ENCODE assay signal across 18 mouse cellular contexts in genomic region chr2:114601174-114601573, GRCm38 (mm10). TPM values are rescaled to one million over a fixed set of nuclear protein-coding genes. Genes with fewer than 3 reads are reported as not detected.
DNase-seq lines count a peak whose midpoint lies in the region; ATAC-seq lines count a peak whose summit lies in the region.
"Had no signal": no experiment of that assay in that cellular context is flagged by ENCODE, and none has a peak within 500 bp of the region (broad histone marks: within the 10 kb centered on the region; RNA-seq: fewer than 3 reads in every experiment).

No protein-coding gene starts in this region.

- peak; percentile 55 for DNase-seq in A20 (ENCODE audit: low read depth, low spot score)
- DNase-seq in B cell, adult 2 months: peak; percentile 4 to 20
- DNase-seq in kidney, postnatal 25 days: no peak
- no peak for DNase-seq in kidney, postnatal 4 days
- DNase-seq: adrenal gland, adult 2 months; adrenal gland, postnatal 10 days; adrenal gland, postnatal 25 days; cerebellum, adult 11 months; cerebellum, adult 18-20 months; cerebellum, adult 8-10 months; cerebellum, adult 9-11 months; cerebellum, postnatal 14 days; cerebellum, postnatal 36 days; embryo, embryonic 11 days had no signal

- peak; percentile 55; the same call in 1 of the 2 replicates for ATAC-seq in neutrophil, adult 5-6 weeks (ENCODE audit: extremely low read depth, insufficient number of reproducible peaks, low FRiP score, poor library complexity, severe bottlenecking)
- ATAC-seq in CD4-positive, CD25-positive, alpha-beta regulatory T cell, adult 4 months: no peak
- ATAC-seq: forebrain, embryonic 14.5 days; forebrain, embryonic 16.5 days had no signal

RNA-seq across cellular contexts. Expression of gene Dph6, which starts 53.6 kb away (rescaled TPM):
- total RNA-seq in neutrophil, adult 5-6 weeks (2017): 12.3 and 12.4 TPM in 2 replicates
- 10 to 100 TPM; 16.8 to 20.9 TPM for polyA plus RNA-seq in CD4-positive, CD25-positive, alpha-beta regulatory T cell, adult 4 months (2017; shearing (Covaris generic))

Comparison
In these comparisons a context has a peak if more than half of its experiments do, and no peak if none do; other contexts are left out.
1. DNase-seq: peak in A20 (single experiment) and B cell, adult 2 months (2 of 2); none in kidney, postnatal 25 days (0 of 2) and kidney, postnatal 4 days (0 of 2).